In genomic region chr9:65195982-65196737, GRCm38 (mm10) we compare ENCODE assay signal across 8 mouse cellular contexts. TPM values are rescaled to one million over a fixed set of nuclear protein-coding genes. Genes with fewer than 3 reads are reported as not detected.
A peak's percentile ranks its signal among the peaks of the same experiment; 100 is the strongest.
DNase-seq lines count a peak whose midpoint lies in the region; ATAC-seq and TF ChIP-seq lines count a peak whose summit lies in the region.

No protein-coding gene starts in this region.

- no peak for TF ChIP-seq POLR2A in olfactory bulb, adult 2 months (IDR thresholded peaks at IDR 0.05; ENCODE audit: insufficient read depth, low read depth, low read length)

- 0 out of 2 replicates have a peak overlapping the region, but pooled peaks have one; percentile 30 for H3K9ac ChIP-seq in forebrain, embryonic 12.5 days

- peaks cover 39% of the 10 kb centered on the region for H3K4me1 ChIP-seq in forebrain, embryonic 12.5 days
- peaks cover 9% of the 10 kb centered on the region for H3K4me1 ChIP-seq in olfactory bulb, adult 2 months (ENCODE audit: control insufficient read depth, insufficient read depth, low read length)

- H3K4me3 ChIP-seq in left cerebral cortex, adult 2 months = peak overlapping the region; percentile 27; the same call in 1 of the 2 replicates
- peak overlapping the region; percentile 17; the same call in 1 of the 2 replicates for H3K4me3 ChIP-seq in forebrain, embryonic 12.5 days (replicated peaks)
- H3K4me3 ChIP-seq in olfactory bulb, adult 2 months (ENCODE audit: insufficient read depth, low read depth, low read length) = no peak overlapping the region

- ATAC-seq in forebrain, embryonic 12.5 days (ENCODE audit: low FRiP score) = peak; percentile 87

- H3K27me3 ChIP-seq in forebrain, embryonic 12.5 days = no peaks in the 10 kb centered on the region

- no peaks in the 10 kb centered on the region for H3K36me3 ChIP-seq in forebrain, embryonic 12.5 days (replicated peaks)

- no peak for TF ChIP-seq CTCF in left cerebral cortex, adult 2 months (IDR thresholded peaks at IDR 0.05)
- TF ChIP-seq CTCF in olfactory bulb, adult 2 months (IDR thresholded peaks at IDR 0.05; ENCODE audit: insufficient read depth, low read depth, low read length) = no peak

- H3K9me3 ChIP-seq in forebrain, embryonic 12.5 days = no peaks in the 10 kb centered on the region

- peak overlapping the region; percentile 95 for H3K27ac ChIP-seq in left cerebral cortex, adult 2 months
- H3K27ac ChIP-seq in forebrain, embryonic 12.5 days = peak overlapping the region; percentile 91
- peak overlapping the region; percentile 79 for H3K27ac ChIP-seq in olfactory bulb, adult 2 months (ENCODE audit: insufficient read depth, low read depth, low read length)

- intact Hi-C loops in left cerebral cortex, adult 2 months (cut with DNase I) = loop anchor here (1.0 kb wide), 2 partner anchors 25 to 87 kb away; no protein-coding TSS in a partner anchor
- intact Hi-C loops in left cerebral cortex, postnatal 36 days (cut with DNase I) = loop anchor here (1.0 kb wide), 1 partner anchor 85 kb away; no protein-coding TSS in a partner anchor

- WGBS in forebrain, embryonic 12.5 days = 4% methylated on average over 9 of the region's 9 CpGs
- 13% methylated on average over 9 of the region's 9 CpGs for WGBS in olfactory bulb, adult 2 months

- DNase-seq in left cerebral cortex, adult 2 months (ENCODE audit: extremely low spot score in 1 of 2, low spot score in 2 of 2) = no peak
- DNase-seq in left cerebral cortex, postnatal 36 days (ENCODE audit: low spot score in 2 of 2) = no peak
- peak; percentile 87 for DNase-seq in ZHBTc4 (ENCODE audit: low read depth, low spot score)
- DNase-seq in liver = peak; percentile 60
- DNase-seq in adrenal gland, postnatal 10 days = no peak
- no peak for DNase-seq in kidney, adult 9 months

- peak overlapping the region; percentile 38 for H3K4me2 ChIP-seq in forebrain, embryonic 12.5 days

RNA-seq across cellular contexts. Expression of gene Parp16, which starts 1.0 kb away (rescaled TPM):
- total RNA-seq in left cerebral cortex, adult 2 months (2021) = 1 to 10 TPM; 3.6 to 4.0 TPM
- 1 to 10 TPM; 2.5 to 4.2 TPM for total RNA-seq in left cerebral cortex, postnatal 36 days (2021)
- 5.7 and 5.9 TPM in 2 replicates for polyA plus RNA-seq in forebrain, embryonic 12.5 days (2016; fragmentation: Nextera tagmentation; extraction: Ambion mirVana)
- not detected in 2 replicates for polyA plus RNA-seq in olfactory bulb, adult 2 months (2012; ENCODE audit: insufficient read depth, insufficient read length, low replicate concordance, missing spikeins)
- total RNA-seq in adrenal gland, postnatal 10 days (2021) = 10 to 100 TPM; 12.9 to 19.6 TPM

RNA-seq across cellular contexts. Expression of gene Igdcc3, which starts 55.2 kb away (rescaled TPM):
- 1 to 10 TPM; 2.0 to 2.5 TPM for total RNA-seq in left cerebral cortex, adult 2 months (2021)
- 1 to 10 TPM; 2.0 to 2.3 TPM for total RNA-seq in left cerebral cortex, postnatal 36 days (2021)
- 40.0 and 40.8 TPM in 2 replicates for polyA plus RNA-seq in forebrain, embryonic 12.5 days (2016; fragmentation: Nextera tagmentation; extraction: Ambion mirVana)
- polyA plus RNA-seq in olfactory bulb, adult 2 months (2012; ENCODE audit: insufficient read depth, insufficient read length, low replicate concordance, missing spikeins) = not detected in 2 replicates
- 1 to 10 TPM; 1.2 to 1.7 TPM for total RNA-seq in adrenal gland, postnatal 10 days (2021)

Comparison
In these comparisons a context has a peak if more than half of its experiments do, and no peak if none do; other contexts are left out.
1. DNase-seq: peak in ZHBTc4 (single experiment) and liver (single experiment); none in left cerebral cortex, adult 2 months (0 of 2), left cerebral cortex, postnatal 36 days (0 of 2), adrenal gland, postnatal 10 days (single experiment) and kidney, adult 9 months (single experiment).
2. Peak in every context shown above with its lines, with median percentiles within 50 percentile points of each other: H3K27ac ChIP-seq.